Mouse (Mus musculus): ENCODE data around the gene Supt7l.

Supt7l gene

GRCm38 (mm10) chr5:31526354-31527116 lies 1.1 kb downstream of the Supt7l start, which contains the start of gene Slc4a1ap:
Slc4a1ap (plus strand) TSS chr5:31526995.
- peak; percentile 72 for TF ChIP-seq GATA4 (IDR thresholded peaks at IDR 0.05; ENCODE audit: insufficient replicate concordance, low read length)

GRCm38 (mm10) chr5:31520556-31520955 lies 7.1 kb downstream of the Supt7l start:
- TF ChIP-seq GATA4 (IDR thresholded peaks at IDR 0.05; ENCODE audit: insufficient replicate concordance, low read length): no peak

GRCm38 (mm10) chr5:31512481-31512880 lies 15.1 kb downstream of the Supt7l start:
- no peak for TF ChIP-seq GATA4 (IDR thresholded peaks at IDR 0.05; ENCODE audit: insufficient replicate concordance, low read length)

- TF ChIP-seq GATA4 (IDR thresholded peaks at IDR 0.05; ENCODE audit: insufficient replicate concordance, low read length): no peak
These were observed 22.8 kb downstream of the Supt7l start for GRCm38 (mm10) chr5:31504843-31505242.

- no peak for TF ChIP-seq GATA4 (IDR thresholded peaks at IDR 0.05; ENCODE audit: insufficient replicate concordance, low read length)
These were observed 32.9 kb downstream of the Supt7l start, which contains the start of gene Gpn1 for GRCm38 (mm10) chr5:31494513-31495297. Gpn1 (plus strand) TSS chr5:31494741.

- no peak for TF ChIP-seq GATA4 (IDR thresholded peaks at IDR 0.05; ENCODE audit: insufficient replicate concordance, low read length)
These were observed 35.6 kb downstream of the Supt7l start for GRCm38 (mm10) chr5:31492031-31492430.

- TF ChIP-seq GATA4 (IDR thresholded peaks at IDR 0.05; ENCODE audit: insufficient replicate concordance, low read length): no peak
These were observed 38.4 kb downstream of the Supt7l start for GRCm38 (mm10) chr5:31489116-31489769.

- no peak for TF ChIP-seq GATA4 (IDR thresholded peaks at IDR 0.05; ENCODE audit: insufficient replicate concordance, low read length)
These were observed 39.7 kb downstream of the Supt7l start for GRCm38 (mm10) chr5:31487889-31488288.

GRCm38 (mm10) chr5:31485440-31485839 lies 42.2 kb downstream of the Supt7l start, which contains the start of gene 4930548H24Rik:
4930548H24Rik (plus strand) TSS chr5:31485740.
- no peak for TF ChIP-seq GATA4 (IDR thresholded peaks at IDR 0.05; ENCODE audit: insufficient replicate concordance, low read length)

GRCm38 (mm10) chr5:31480536-31480935 lies 47.1 kb downstream of the Supt7l start:
- no peak for TF ChIP-seq GATA4 (IDR thresholded peaks at IDR 0.05; ENCODE audit: insufficient replicate concordance, low read length)

- no peak for TF ChIP-seq GATA4 (IDR thresholded peaks at IDR 0.05; ENCODE audit: insufficient replicate concordance, low read length)
These were observed 57.3 kb downstream of the Supt7l start for GRCm38 (mm10) chr5:31470334-31470733.

- no peak for TF ChIP-seq GATA4 (IDR thresholded peaks at IDR 0.05; ENCODE audit: insufficient replicate concordance, low read length)
These were observed 57.9 kb downstream of the Supt7l start for GRCm38 (mm10) chr5:31469711-31470110.

GRCm38 (mm10) chr5:31467798-31468197 lies 59.8 kb downstream of the Supt7l start:
- no peak for TF ChIP-seq GATA4 (IDR thresholded peaks at IDR 0.05; ENCODE audit: insufficient replicate concordance, low read length)

All from liver, adult (tissue).